ENCODE assay signal across 25 mouse cellular contexts in genomic region chr14:34772132-34772531, GRCm38 (mm10). TPM values are rescaled to one million over a fixed set of nuclear protein-coding genes. Genes with fewer than 3 reads are reported as not detected.
DNase-seq lines count a peak whose midpoint lies in the region; ATAC-seq and TF ChIP-seq lines count a peak whose summit lies in the region.
"Had no signal": no experiment of that assay in that cellular context is flagged by ENCODE, and none has a peak within 500 bp of the region (broad histone marks: within the 10 kb centered on the region; RNA-seq: fewer than 3 reads in every experiment).

No protein-coding gene starts in this region.

- no peak overlapping the region for H3K4me2 ChIP-seq in hindbrain, postnatal 0 days (ENCODE audit: low read depth, low read length)
- H3K4me2 ChIP-seq: embryonic facial prominence, embryonic 15.5 days; heart, embryonic 11.5 days; heart, embryonic 15.5 days; hindbrain, embryonic 15.5 days; intestine, embryonic 15.5 days had no signal

- peak overlapping the region; percentile 41; the same call in 1 of the 2 replicates for H3K9ac ChIP-seq in ES-E14 (ENCODE audit: insufficient read depth, low read depth, low read length, poor library complexity, severe bottlenecking)
- no peak overlapping the region for H3K9ac ChIP-seq in hindbrain, postnatal 0 days (replicated peaks; ENCODE audit: low read length)
- H3K9ac ChIP-seq: embryonic facial prominence, embryonic 15.5 days; heart, embryonic 15.5 days; hindbrain, embryonic 15.5 days; intestine, embryonic 15.5 days had no signal

- no peak for ATAC-seq in hindbrain, postnatal 0 days
- ATAC-seq: forebrain, embryonic 14.5 days; intestine, embryonic 15.5 days had no signal

- no peaks in the 10 kb centered on the region for H3K9me3 ChIP-seq in ES-E14 (ENCODE audit: control insufficient read depth, insufficient read depth, low read depth, low read length)
- no peaks in the 10 kb centered on the region for H3K9me3 ChIP-seq in hindbrain, postnatal 0 days (ENCODE audit: low read length)
- H3K9me3 ChIP-seq: forebrain, embryonic 10.5 days; heart, embryonic 15.5 days; hindbrain, embryonic 15.5 days; intestine, embryonic 15.5 days had no signal

- DNase-seq in heart, adult 11 months = peak; percentile 36
- no peak for DNase-seq in heart, postnatal 25 days (ENCODE audit: low spot score)
- peak; percentile 21 for DNase-seq in thymus, postnatal 14 days
- no peak for DNase-seq in thymus, postnatal 4 days
- DNase-seq in ES-E14 (ENCODE audit: low read depth, low spot score) = no peak
- peak; percentile 64 for DNase-seq in naive thymus-derived CD4-positive, alpha-beta T cell, adult 2 months (ENCODE audit: low read depth)
- no peak for DNase-seq in adrenal gland, adult (ENCODE audit: inconsistent age in 2 of 2, low spot score in 1 of 2)
- no peak for DNase-seq in hindbrain, postnatal 0 days (ENCODE audit: low spot score)
- DNase-seq: adrenal gland, adult 2 months; adrenal gland, postnatal 25 days; cerebellum, adult 18-20 months; cerebellum, adult 9-11 months; gastrocnemius, postnatal 36 days; heart, adult 18-20 months; heart, postnatal 36 days had no signal

- TF ChIP-seq CTCF in hindbrain, postnatal 0 days (IDR thresholded peaks at IDR 0.05; ENCODE audit: low read depth) = no peak

- in situ Hi-C loops in ES-E14 (cut with MboI; ENCODE audit: low sequenced_read_pairs in 2 of 2, unreplicated experiment in 2 of 2) = loop anchor here (10.0 kb wide), 1 partner anchor 147 kb away; no protein-coding TSS in a partner anchor

- H3K4me3 ChIP-seq in ES-E14 (ENCODE audit: insufficient read depth in 1 of 2, low read depth in 1 of 2, low read length in 2 of 2, poor library complexity in 1 of 2, severe bottlenecking in 1 of 2) = no peak overlapping the region; a peak in 1 of 4 replicates
- H3K4me3 ChIP-seq in hindbrain, postnatal 0 days (ENCODE audit: low read length) = no peak overlapping the region
- H3K4me3 ChIP-seq: embryonic facial prominence, embryonic 15.5 days; erythroblast, embryonic 14.5 days; forebrain, embryonic 10.5 days; heart, embryonic 15.5 days; hindbrain, embryonic 15.5 days; intestine, embryonic 15.5 days had no signal

- H3K27ac ChIP-seq in ES-E14 (ENCODE audit: insufficient read depth, low read depth, low read length, poor library complexity, severe bottlenecking) = no peak overlapping the region
- no peak overlapping the region for H3K27ac ChIP-seq in hindbrain, postnatal 0 days
- H3K27ac ChIP-seq: embryonic facial prominence, embryonic 15.5 days; forebrain, embryonic 10.5 days; heart, embryonic 15.5 days; hindbrain, embryonic 15.5 days; intestine, embryonic 15.5 days had no signal

- 57% methylated on average over 7 of the region's 7 CpGs for WGBS in hindbrain, postnatal 0 days

- no peaks in the 10 kb centered on the region for H3K36me3 ChIP-seq in ES-E14 (ENCODE audit: control insufficient read depth, insufficient read depth, low read length, poor library complexity, severe bottlenecking)
- no peaks in the 10 kb centered on the region for H3K36me3 ChIP-seq in hindbrain, postnatal 0 days (ENCODE audit: insufficient read depth, low read length)
- H3K36me3 ChIP-seq: embryonic facial prominence, embryonic 15.5 days; forebrain, embryonic 10.5 days; heart, embryonic 15.5 days; hindbrain, embryonic 15.5 days; intestine, embryonic 15.5 days had no signal

- H3K27me3 ChIP-seq in hindbrain, postnatal 0 days (ENCODE audit: insufficient read depth, low read length) = no peaks in the 10 kb centered on the region
- H3K27me3 ChIP-seq: embryonic facial prominence, embryonic 15.5 days; hindbrain, embryonic 15.5 days; intestine, embryonic 15.5 days had no signal

- peaks cover 12 to 16% of the 10 kb centered on the region in 2 experiments for H3K4me1 ChIP-seq in ES-E14 (ENCODE audit: control insufficient read depth in 2 of 2, insufficient read depth in 2 of 2, low read length in 2 of 2, poor library complexity in 1 of 2)
- no peaks in the 10 kb centered on the region for H3K4me1 ChIP-seq in hindbrain, postnatal 0 days (ENCODE audit: insufficient read depth, low read length)

- intact Hi-C loops in heart, postnatal 25 days (cut with DNase I) = no loop called here

TF ChIP-seq in ES-E14, 5 proteins besides CTCF, POLR2A, EP300 and RAD21:
- TF ChIP-seq ZC3H11A (IDR thresholded peaks at IDR 0.05; ENCODE audit: borderline replicate concordance, low read depth, low read length) (no peak), ZNF384 (IDR thresholded peaks at IDR 0.05; ENCODE audit: low read depth, low read length) (no peak), HCFC1 (IDR thresholded peaks at IDR 0.05; ENCODE audit: borderline replicate concordance, insufficient read depth, low read length) (no peak), CHD2 (IDR thresholded peaks at IDR 0.05; ENCODE audit: low read depth, low read length) (no peak), MAFK (IDR thresholded peaks at IDR 0.05; ENCODE audit: insufficient read depth, low read depth, low read length) (no peak)

RNA-seq across cellular contexts. Expression of gene Grid1, which starts 47.8 kb away (rescaled TPM):
- not detected for total RNA-seq in heart, postnatal 25 days (2021)
- 0.26 and 0.54 TPM in 2 replicates for total RNA-seq in ES-E14 (2012; rRNA removed)
- total RNA-seq in hindbrain, postnatal 0 days (2014; rRNA removed) = 33.7 and 36.7 TPM in 2 replicates
- polyA plus RNA-seq in hindbrain, postnatal 0 days (2015; fragmentation: Nextera tagmentation; extraction: Ambion mirVana) = 8.1 and 8.6 TPM in 2 replicates
- total RNA-seq: gastrocnemius, adult 8-10 months; gastrocnemius, postnatal 36 days; heart, adult 18-20 months; MEL had no signal
- polyA plus RNA-seq: erythroblast, embryonic 14.5 days had no signal

Comparison
In these comparisons a context has a peak if more than half of its experiments do, and no peak if none do; other contexts are left out.
1. DNase-seq: peak in heart, adult 11 months (single experiment), thymus, postnatal 14 days (single experiment) and naive thymus-derived CD4-positive, alpha-beta T cell, adult 2 months (single experiment); none in heart, postnatal 25 days (single experiment), thymus, postnatal 4 days (single experiment), ES-E14 (single experiment), adrenal gland, adult (0 of 2) and hindbrain, postnatal 0 days (single experiment).
2. RNA of gene Grid1, which starts 47.8 kb away (total RNA-seq): 33.7 to 36.7 TPM in hindbrain, postnatal 0 days; 0.26 to 0.54 TPM in ES-E14 and not detected in heart, postnatal 25 days; every median in the first group is over 10 times any median in the second.